Mouse (Mus musculus) left cerebral cortex, adult 9 months (tissue): ENCODE data around the gene Tent2.
A peak's percentile ranks its signal among the peaks of the same experiment; 100 is the strongest.
"Not testable (repeated sequence)": the region's sequence is repeated elsewhere in the genome, so short reads cannot be mapped to it uniquely, and the experiment has no call there.

ENCODE experiments used
- DNase-seq, 2 experiments: peaks; one replicate each; pipeline ENCODE4 v3.0.0; 2022; ENCODE audit warnings: low spot score in 2 of 2

The Tent2 gene

DNA sequence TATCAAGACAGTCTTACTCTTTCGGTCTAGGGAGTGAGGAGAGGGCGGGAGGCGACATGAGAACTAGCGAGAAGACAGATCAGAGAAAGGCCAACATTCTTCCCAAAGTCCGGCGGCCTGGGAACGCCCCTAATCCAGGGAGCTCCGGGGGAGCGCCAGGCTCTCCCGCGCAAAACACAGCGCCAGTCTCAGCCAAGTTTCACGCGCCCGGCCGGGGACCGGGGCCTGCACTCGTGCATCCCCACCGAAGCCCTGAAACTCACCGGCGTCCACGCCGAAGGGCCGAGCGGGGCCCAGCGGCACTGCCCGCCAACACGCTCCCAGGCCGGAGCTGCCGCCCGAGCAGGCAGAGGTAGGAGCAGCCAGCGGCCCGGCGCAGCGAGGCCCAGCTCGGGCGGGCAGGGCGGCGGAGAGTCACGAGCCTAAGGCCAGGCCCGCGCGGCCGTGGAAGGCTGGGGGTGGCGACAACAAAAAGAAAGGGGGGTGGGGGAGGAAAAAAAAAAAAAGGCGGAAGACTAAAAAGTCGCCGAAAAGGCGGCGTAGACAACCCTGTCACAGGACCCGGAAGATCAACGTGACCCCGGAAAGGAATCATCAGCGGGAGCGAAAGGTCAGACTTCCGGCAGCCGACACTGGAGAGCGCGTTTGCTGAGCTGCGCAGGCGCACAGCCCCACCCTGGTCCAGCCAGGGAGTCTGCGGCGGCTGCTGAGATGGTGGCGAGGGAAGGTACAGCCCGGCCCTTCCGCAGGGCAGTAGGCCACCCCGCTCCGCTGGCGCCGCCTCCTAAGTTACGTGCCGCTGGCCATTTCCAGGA lies at the start of gene Tent2:
Tent2 (minus strand) TSS at position 555 of the 815 bp plus-strand sequence.
- DNase-seq = peak; percentile 86 to 94

- no peak for DNase-seq
These were observed 49.0 kb upstream of the Tent2 start for GRCm38 (mm10) chr13:93241180-93241579.

DNA sequence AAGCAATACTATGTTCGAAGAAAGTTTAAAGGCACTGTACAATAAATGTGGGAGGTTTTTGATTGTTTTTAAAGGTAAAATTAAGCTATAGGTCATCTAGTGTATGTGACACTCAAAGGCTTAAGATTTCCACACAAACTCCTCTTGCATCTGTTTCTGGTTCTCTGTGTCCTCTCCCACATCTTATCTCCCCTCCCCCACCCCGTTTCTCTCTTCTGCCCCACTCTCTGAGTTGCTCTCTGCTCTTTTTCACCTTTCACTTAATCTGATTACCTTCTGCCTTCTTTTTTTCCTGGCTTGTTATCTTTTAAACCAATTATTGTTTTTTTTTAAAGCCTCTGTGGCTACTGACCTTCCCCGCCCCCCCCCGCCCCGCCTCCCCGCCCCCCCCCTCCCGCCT lies 47.4 kb upstream of the Tent2 start:
- DNase-seq = no peak

DNA sequence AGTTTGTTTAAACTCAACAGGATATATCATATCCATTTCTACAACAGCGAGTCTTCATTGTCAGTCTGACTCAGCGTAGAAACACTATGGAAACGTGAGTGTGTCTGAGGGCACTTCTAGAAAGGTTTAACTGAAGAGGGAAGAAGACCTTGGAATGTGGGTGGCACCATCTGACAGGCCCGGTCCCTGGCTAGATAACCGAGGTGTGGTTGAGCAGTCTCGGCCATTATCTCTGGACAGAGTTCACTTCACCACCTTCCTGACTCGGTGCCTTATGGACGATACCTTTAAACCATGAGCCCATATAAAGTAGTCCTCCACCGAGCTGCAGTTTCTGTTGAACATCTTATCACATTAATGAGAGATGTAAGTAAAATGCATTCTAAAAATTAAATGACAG lies 46.9 kb upstream of the Tent2 start:
- no peak for DNase-seq

GRCm38 (mm10) chr13:93237677-93238398 lies 45.7 kb upstream of the Tent2 start:
- DNase-seq = no peak

DNA sequence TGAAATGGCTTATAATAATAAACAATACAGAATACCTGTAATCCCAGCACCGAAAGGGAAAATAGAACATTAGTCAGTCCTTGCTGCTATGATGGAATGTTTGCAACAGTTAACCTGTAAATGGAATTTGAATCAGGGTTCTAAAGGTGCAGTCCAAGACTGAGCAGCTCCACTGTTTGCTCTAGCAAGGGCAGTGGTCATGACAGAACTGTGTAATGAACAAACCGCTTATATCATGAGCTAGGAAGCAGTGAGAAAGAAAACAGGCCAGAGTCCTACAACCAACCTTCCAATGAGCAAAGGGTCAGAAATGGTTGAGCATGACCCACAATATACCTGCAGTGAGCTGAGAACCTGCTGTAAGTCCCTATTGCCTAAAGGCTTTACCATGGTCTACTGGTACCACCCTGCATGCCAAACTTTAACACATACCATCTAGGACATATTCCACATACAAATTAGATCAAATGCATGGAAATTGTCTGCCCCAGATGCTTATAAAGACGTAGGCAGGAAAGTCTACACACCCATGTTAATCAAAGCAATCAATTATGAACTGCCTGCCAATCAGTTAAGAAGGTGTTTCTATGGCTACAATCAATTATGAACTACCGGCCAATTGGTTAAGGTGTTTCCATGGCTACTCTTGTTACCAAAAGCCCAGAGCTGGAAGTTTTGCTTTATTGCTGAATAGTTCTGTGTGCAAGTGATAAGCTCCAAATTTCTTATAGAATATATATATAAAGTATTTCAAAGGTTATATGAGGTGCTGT lies 42.3 kb upstream of the Tent2 start:
- DNase-seq = no peak

DNA sequence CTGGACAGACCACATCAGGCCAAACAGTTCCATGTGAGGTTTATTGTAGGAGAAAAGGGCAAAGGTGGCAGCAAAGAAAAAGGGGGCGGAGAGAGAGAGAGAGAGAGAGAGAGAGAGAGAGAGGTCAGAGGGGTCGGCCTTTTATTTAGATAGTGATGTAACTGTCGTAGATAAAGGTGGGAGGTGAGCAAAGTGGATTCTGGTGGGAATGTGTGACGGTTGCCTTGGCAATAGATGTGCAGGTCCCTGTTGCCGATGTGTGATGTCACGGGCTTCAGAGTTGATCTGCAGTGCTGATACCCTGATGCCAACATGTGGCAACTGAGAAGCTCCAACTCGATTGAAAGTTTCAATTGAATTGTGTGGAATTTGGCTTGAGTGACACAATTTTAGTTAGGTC lies 40.1 kb upstream of the Tent2 start:
- no peak for DNase-seq

GRCm38 (mm10) chr13:93231016-93231415 lies 38.8 kb upstream of the Tent2 start:
- peak in 1 of 2 experiments; percentile 16 for DNase-seq

- DNase-seq = peak in 1 of 2 experiments; percentile 67
These were observed 19.6 kb upstream of the Tent2 start for GRCm38 (mm10) chr13:93211741-93212140.

GRCm38 (mm10) chr13:93192646-93193026 lies 451 bp upstream of the Tent2 start:
- DNase-seq = no peak

DNA sequence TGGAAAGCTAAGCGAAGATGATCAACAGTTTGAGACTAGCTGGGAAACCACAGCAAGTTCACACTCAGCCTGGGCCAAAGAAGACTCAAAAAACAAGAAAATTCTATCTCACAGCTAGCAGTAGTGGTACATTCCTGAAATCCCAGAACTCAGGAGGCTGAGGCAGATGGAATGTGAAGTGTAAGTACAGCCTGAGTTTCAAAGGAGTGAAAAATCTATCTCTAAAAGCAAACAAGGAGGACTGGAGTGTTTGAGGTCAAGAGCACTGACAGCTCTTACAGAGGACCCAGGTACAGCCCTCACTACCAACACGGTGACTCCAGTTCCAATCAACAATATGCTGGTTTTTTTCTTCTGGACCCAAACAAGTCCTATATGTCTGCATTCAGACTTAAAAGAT lies 2.8 kb downstream of the Tent2 start:
- no peak for DNase-seq

DNA sequence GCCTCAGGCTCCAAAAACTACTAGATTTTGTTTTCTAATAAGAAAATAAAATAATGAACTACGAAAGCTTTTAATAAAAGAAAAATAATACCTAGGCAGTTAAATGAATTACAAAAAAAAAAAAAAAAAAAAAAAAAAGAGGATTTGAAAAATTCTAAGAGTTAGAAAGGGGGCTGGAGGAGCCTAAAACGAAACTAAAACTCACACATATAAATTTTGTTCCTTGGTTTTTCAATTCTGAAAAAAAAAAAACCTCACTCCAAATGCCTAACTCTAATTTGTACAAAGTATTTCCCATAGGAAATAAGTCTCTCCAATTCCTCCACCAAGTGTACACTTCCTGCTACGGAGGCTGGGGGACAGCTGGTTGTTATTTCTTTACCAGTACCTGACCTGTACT lies 3.4 kb downstream of the Tent2 start:
- no peak for DNase-seq

DNA sequence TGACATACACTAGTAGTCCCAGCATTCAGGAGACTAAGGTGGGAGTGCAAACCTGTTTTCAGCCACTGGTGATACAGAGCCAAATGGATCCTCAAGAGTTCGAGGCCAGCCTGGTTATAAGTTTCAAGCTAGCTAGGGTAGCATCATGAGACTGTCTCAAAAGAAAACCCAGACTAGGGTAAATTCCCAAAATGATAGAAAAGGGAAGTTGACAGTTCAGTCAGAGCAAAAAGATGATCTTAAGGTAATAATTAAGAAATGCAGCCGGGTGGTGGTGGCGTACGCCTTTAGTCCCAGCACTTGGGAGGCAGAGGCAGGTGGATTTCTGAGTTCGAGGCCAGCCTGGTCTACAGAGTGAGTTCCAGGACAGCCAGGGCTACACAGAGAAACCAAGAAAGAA lies 4.4 kb downstream of the Tent2 start:
- DNase-seq = not testable (repeated sequence)

- DNase-seq = no peak
These were observed 11.8 kb downstream of the Tent2 start for GRCm38 (mm10) chr13:93180351-93180750.

- no peak for DNase-seq
These were observed 12.7 kb downstream of the Tent2 start for GRCm38 (mm10) chr13:93179522-93179921.

DNA sequence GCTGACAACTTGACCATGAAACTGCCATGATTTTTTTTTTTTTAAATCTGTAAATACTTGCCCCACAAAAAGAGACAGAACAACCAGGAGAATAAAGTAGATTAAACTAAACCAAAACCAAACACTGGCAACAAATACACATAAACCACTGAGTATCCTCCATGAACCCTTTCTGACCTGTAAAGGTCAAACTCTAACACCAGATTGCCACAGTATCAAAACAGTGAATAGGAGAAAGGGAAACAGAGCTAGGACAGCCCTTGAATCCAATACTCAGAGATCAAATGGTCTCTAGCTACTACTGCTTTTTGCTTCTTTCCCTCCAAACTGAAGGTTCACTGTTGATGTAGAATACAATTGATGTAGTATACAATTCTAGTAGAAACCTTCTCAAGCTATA lies 14.6 kb downstream of the Tent2 start:
- no peak for DNase-seq

DNA sequence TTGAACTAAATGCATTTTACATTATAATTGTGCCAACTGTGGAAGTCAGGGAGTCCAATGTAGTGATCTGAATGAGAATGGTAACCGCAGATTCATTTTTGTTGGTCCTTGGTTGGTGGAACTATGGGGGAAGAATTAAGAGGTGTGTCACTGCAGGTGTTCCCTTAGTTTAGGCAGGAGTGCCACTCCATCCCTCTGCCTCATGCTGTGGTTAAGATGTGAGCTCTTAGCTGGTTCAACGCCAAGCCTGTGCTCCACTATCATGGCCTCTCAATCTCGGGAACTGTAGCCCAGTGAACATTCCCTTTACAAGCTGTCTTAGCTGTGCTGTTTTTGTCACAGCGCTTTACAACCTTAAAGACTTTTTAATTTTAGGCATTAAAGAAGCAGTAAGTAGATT lies 28.9 kb downstream of the Tent2 start:
- DNase-seq = no peak

DNA sequence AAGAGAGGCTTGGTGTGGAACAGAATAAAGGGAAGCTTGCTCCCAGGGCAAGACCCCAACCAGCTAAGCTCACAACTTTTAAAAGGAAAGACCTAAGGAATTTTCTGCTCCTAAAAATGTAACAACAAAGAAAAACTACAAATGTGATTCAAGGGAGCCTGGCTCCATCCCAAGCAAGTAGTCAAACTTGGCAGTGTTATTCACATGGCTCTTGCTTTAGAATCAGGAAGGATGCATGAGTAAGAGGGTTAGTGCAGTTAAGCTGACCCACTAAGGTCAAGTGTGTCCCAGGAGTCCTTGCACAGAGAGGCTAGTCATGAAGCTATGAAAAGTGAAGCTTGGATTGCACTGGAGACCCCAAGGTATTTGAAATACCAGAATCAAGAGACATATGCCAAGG lies 29.7 kb downstream of the Tent2 start:
- no peak for DNase-seq

DNA sequence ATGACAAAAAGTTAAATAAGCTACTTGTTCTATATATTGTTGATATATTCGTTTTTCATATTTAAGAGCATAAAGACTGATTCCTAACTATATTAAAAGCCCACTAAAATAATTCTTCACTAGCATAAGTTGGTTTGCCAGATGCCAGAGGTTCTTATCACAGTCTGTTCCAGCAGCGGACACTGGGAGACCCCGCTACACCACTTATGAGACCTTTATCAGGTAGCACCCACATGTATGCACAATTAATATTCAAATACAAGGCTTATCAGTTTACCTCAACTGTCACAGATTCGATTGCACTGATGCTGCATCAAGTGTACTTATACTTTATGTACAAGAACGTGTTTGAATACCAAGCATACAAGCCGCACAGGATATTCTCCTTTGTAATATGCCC lies 33.9 kb downstream of the Tent2 start:
- no peak for DNase-seq

DNA sequence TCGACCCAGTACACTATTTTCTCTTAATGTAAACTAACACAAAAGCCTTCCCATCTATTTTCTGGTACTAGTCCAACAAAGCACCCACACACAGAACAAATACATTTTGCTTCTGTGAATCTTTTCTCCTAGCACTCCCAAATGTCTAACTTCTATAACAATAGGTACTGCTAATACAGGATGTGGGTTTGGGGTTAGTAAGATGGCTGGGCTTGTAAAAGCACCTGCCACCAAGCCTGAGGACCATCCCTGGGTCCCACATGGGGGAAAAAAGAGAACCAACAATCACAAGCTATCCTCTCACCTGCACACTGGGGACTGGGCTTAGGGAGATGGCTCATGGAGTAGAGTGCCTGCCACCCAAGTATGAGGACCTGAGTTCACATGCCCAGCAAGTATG lies 38.9 kb downstream of the Tent2 start:
- no peak for DNase-seq

GRCm38 (mm10) chr13:93144336-93145167 lies 47.6 kb downstream of the Tent2 start, which contains the start of gene Cmya5:
Gene Cmya5, minus strand, starts transcription at chr13:93144724.
- DNase-seq = peak; percentile 55 to 79
